Mouse (Mus musculus) forebrain, embryonic 12.5 days (tissue): ENCODE measurements around the gene Nod1. TPM values are rescaled to one million over a fixed set of nuclear protein-coding genes. Genes with fewer than 3 reads are reported as not detected.

ENCODE experiments used
- ATAC-seq: fragments of 200-750 bp; cut with Nextera tagmentation; 2 replicates; pipeline ENCODE4 v1.8.0; 2017; ENCODE audit warnings: moderate TSS enrichment; ENCODE audit not compliant: low FRiP score
- H3K27ac ChIP-seq: fragments of 300-500 bp; sonication (generic); 2 replicates; pipeline ENCODE4 v1.5.1; 2016; ENCODE audit warnings: mild to moderate bottlenecking
- H3K27me3 ChIP-seq: fragments of 300-500 bp; sonication (generic); 2 replicates; pipeline ENCODE4 v1.6.1; 2016; ENCODE audit warnings: mild to moderate bottlenecking
- H3K36me3 ChIP-seq: fragments of 300-500 bp; sonication (generic); replicated peaks from 2 replicates; pipeline ENCODE4 v1.6.1; 2016; ENCODE audit warnings: mild to moderate bottlenecking
- H3K4me1 ChIP-seq: fragments of 300-500 bp; sonication (generic); 2 replicates; pipeline ENCODE4 v1.6.1; 2016
- H3K4me2 ChIP-seq: fragments of 300-500 bp; sonication (generic); 2 replicates; pipeline ENCODE4 v1.6.1; 2016; ENCODE audit warnings: mild to moderate bottlenecking, moderate library complexity
- H3K4me3 ChIP-seq: fragments of 300-500 bp; sonication (generic); replicated peaks from 2 replicates; pipeline ENCODE4 v1.5.1; 2016; ENCODE audit warnings: mild to moderate bottlenecking
- H3K9ac ChIP-seq: fragments of 300-500 bp; sonication (generic); 2 replicates; pipeline ENCODE4 v1.6.1; 2016; ENCODE audit warnings: mild to moderate bottlenecking
- H3K9me3 ChIP-seq: fragments of 300-500 bp; sonication (generic); 2 replicates; pipeline ENCODE4 v1.6.1; 2016
- WGBS: fragments of 180-500 bp; shearing (Covaris S2); methylation state at CpG from one replicate; pipeline ENCODE4 v1.1.7; 2016; 5-methylcytosine and 5-hydroxymethylcytosine counted together
- polyA plus RNA-seq: library from polyadenylated mRNA; unstranded; fragments of >200 nt; fragmentation: Nextera tagmentation; extraction: Ambion mirVana; gene quantifications from 2 replicates; pipeline ENCODE4 v1.2.1, GENCODE M21; 2016

The Nod1 gene
- polyA plus RNA-seq, 1 experiment from 2014 or later: 2.0 TPM

GRCm38 (mm10) chr6:54933216-54933615 lies 39.2 kb downstream of the Nod1 start:
- 80% methylated on average over 5 of the region's 5 CpGs for WGBS

DNA sequence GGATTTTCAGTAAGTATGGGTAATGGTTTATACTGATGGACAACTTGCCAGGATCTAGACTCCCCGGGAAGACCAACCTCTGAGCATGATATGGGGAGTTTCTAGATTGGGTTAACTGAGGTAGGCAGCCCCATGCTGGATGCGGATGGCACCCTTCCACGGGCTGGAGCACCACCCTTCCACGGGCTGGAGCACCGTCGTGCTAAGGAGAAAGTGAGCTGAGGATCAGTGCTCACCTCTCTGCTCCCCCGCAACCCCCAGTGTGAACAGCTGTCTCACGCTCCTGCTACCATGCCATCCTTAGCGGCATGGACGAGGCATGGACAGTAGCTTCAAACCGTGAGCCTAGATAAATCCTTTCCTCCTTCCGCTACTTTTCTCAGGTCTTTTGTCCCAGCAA lies 39.9 kb downstream of the Nod1 start:
- no peaks in the 10 kb centered on the region for H3K27me3 ChIP-seq
- no peaks in the 10 kb centered on the region for H3K4me1 ChIP-seq
- ATAC-seq: no peak
- no peaks in the 10 kb centered on the region for H3K36me3 ChIP-seq
- H3K4me3 ChIP-seq: no peak overlapping the region
- 91% methylated on average over 12 of the region's 12 CpGs for WGBS
- H3K27ac ChIP-seq: no peak overlapping the region
- H3K9ac ChIP-seq: no peak overlapping the region
- H3K9me3 ChIP-seq: no peaks in the 10 kb centered on the region
- H3K4me2 ChIP-seq: no peak overlapping the region

More at GRCm38 (mm10) chr6:54933216-54933615, 39.2 kb downstream of the Nod1 start:
- ATAC-seq: no peak
- Histone ChIP-seq H3K27me3 (no peaks in the 10 kb centered on the region), H3K4me1 (no peaks in the 10 kb centered on the region), H3K27ac (no peak overlapping the region), H3K36me3 (no peaks in the 10 kb centered on the region), H3K4me3 (no peak overlapping the region), H3K4me2 (no peak overlapping the region), H3K9ac (no peak overlapping the region), H3K9me3 (no peaks in the 10 kb centered on the region)

DNA sequence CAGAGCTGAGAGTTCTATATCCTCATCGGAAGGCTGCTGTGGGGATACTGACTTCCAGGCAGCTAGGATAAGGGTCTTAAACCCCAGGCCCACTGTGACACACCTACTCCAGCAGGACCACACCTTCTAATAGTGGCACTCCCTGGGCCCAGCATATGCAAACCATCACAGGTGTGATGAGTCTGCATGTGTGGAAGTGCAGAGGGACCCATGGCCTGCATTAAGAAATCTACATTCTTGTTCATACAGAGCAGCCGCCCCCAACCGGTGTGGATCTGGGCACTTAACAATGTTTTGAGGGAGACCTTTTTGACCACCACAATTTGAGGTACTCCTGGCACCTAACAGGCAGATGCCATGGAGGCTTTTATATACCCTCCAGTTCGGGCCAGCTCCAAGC lies 40.8 kb downstream of the Nod1 start:
- 94% methylated on average over 4 of the region's 4 CpGs for WGBS
- no peak overlapping the region for H3K27ac ChIP-seq
- no peaks in the 10 kb centered on the region for H3K36me3 ChIP-seq
- ATAC-seq: no peak
- no peaks in the 10 kb centered on the region for H3K4me1 ChIP-seq
- no peaks in the 10 kb centered on the region for H3K27me3 ChIP-seq
- H3K4me2 ChIP-seq: no peak overlapping the region
- no peaks in the 10 kb centered on the region for H3K9me3 ChIP-seq
- no peak overlapping the region for H3K9ac ChIP-seq
- H3K4me3 ChIP-seq: no peak overlapping the region

DNA sequence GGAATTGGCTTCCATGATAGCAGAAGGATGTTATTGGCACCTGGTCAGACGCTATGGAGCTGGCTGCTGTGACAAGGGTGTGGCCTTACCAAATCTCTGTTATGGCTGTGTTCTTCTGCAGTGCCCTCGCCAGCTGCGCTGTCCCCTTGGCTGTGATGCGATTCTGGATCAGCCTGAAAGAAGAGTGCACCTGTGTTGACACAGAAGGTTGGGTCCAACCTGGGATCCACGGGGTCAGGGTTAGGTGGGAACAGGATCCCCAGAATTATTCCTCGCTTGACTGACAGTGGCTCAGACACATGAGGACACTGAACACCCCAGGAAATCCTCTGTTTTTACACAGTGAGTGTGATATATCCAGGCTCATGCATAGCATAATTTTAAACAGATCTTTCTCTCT lies 44.5 kb downstream of the Nod1 start:
- H3K4me3 ChIP-seq: no peak overlapping the region
- H3K9me3 ChIP-seq: no peaks in the 10 kb centered on the region
- no peaks in the 10 kb centered on the region for H3K36me3 ChIP-seq
- no peaks in the 10 kb centered on the region for H3K4me1 ChIP-seq
- no peak overlapping the region for H3K9ac ChIP-seq
- no peaks in the 10 kb centered on the region for H3K27me3 ChIP-seq
- H3K4me2 ChIP-seq: no peak overlapping the region
- WGBS: 89% methylated on average over 6 of the region's 6 CpGs
- H3K27ac ChIP-seq: no peak overlapping the region
- no peak for ATAC-seq

DNA sequence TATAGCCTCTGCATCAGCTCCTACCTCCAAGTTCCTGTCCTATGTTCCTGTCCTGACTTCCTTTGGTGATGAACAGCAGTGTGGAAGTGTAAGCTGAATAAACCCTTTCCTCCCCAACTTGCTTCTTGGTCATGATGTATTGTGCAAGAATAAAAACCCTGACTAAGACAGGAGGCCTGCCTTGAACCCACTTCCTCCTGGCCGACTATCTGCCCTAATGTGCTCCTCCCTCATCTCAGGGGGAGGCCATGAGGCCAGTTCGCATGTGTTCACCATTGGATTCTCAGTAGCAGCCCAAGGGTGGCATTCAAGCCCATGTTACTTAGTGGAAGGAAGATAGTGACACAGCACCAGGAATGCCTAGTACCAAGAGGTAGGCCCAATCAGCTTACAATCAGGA lies 45.5 kb downstream of the Nod1 start:
- ATAC-seq: no peak
- Histone ChIP-seq H3K27me3 (no peaks in the 10 kb centered on the region), H3K4me2 (no peak overlapping the region), H3K36me3 (no peaks in the 10 kb centered on the region), H3K9ac (no peak overlapping the region), H3K27ac (no peak overlapping the region), H3K4me1 (no peaks in the 10 kb centered on the region), H3K4me3 (no peak overlapping the region), H3K9me3 (no peaks in the 10 kb centered on the region)
- WGBS: 80% methylated on average over 2 of the region's 2 CpGs

GRCm38 (mm10) chr6:54925736-54926440 lies 46.5 kb downstream of the Nod1 start:
- Histone ChIP-seq H3K9ac (no peak overlapping the region), H3K9me3 (no peaks in the 10 kb centered on the region), H3K4me2 (no peak overlapping the region), H3K4me1 (no peaks in the 10 kb centered on the region), H3K27me3 (no peaks in the 10 kb centered on the region), H3K27ac (no peak overlapping the region), H3K36me3 (no peaks in the 10 kb centered on the region), H3K4me3 (no peak overlapping the region)
- WGBS: 77% methylated on average over 7 of the region's 7 CpGs
- no peak for ATAC-seq

DNA sequence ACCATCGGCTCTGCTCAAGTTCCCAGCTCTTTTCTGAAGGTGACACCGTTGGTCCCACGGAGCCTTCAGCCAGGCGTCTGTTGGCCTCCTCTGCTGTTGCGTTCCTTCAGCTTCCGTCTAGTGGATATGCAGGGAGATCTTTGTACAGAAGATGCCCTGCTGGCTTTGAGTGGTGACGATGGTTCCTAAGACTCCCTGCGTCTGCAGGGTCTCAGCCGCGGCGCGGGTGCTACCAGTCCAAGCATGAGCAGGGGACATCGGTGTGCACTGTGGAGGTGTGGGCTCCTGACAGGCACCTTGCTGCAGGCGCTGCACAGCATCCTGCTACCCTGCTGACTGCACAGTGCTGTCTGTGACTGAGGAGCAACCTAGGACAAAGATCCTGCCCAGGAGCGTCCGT lies 47.9 kb downstream of the Nod1 start:
- Histone ChIP-seq H3K36me3 (no peaks in the 10 kb centered on the region), H3K4me3 (no peak overlapping the region), H3K4me2 (no peak overlapping the region), H3K9ac (no peak overlapping the region), H3K4me1 (no peaks in the 10 kb centered on the region), H3K27me3 (no peaks in the 10 kb centered on the region), H3K27ac (no peak overlapping the region), H3K9me3 (no peaks in the 10 kb centered on the region)
- 96% methylated on average over 16 of the region's 16 CpGs for WGBS
- no peak for ATAC-seq

GRCm38 (mm10) chr6:54918521-54918920 lies 53.9 kb downstream of the Nod1 start:
- H3K36me3 ChIP-seq: no peaks in the 10 kb centered on the region
- WGBS: 93% methylated on average over 5 of the region's 5 CpGs

GRCm38 (mm10) chr6:54917523-54917922 lies 54.9 kb downstream of the Nod1 start:
- Histone ChIP-seq H3K4me2 (no peak overlapping the region), H3K4me3 (no peak overlapping the region), H3K36me3 (no peaks in the 10 kb centered on the region), H3K9me3 (no peaks in the 10 kb centered on the region), H3K27ac (no peak overlapping the region), H3K4me1 (no peaks in the 10 kb centered on the region), H3K9ac (no peak overlapping the region), H3K27me3 (no peaks in the 10 kb centered on the region)
- ATAC-seq: no peak
- WGBS: 51% methylated on average over 4 of the region's 4 CpGs

More at GRCm38 (mm10) chr6:54918521-54918920, 53.9 kb downstream of the Nod1 start:
- H3K4me3 ChIP-seq: no peak overlapping the region
- no peaks in the 10 kb centered on the region for H3K9me3 ChIP-seq
- no peak for ATAC-seq
- no peaks in the 10 kb centered on the region for H3K27me3 ChIP-seq
- H3K4me1 ChIP-seq: no peaks in the 10 kb centered on the region
- H3K9ac ChIP-seq: no peak overlapping the region
- H3K4me2 ChIP-seq: no peak overlapping the region
- no peak overlapping the region for H3K27ac ChIP-seq

GRCm38 (mm10) chr6:54916941-54917340 lies 55.5 kb downstream of the Nod1 start:
- no peak overlapping the region for H3K9ac ChIP-seq
- no peaks in the 10 kb centered on the region for H3K36me3 ChIP-seq
- H3K9me3 ChIP-seq: no peaks in the 10 kb centered on the region
- no peaks in the 10 kb centered on the region for H3K4me1 ChIP-seq
- ATAC-seq: no peak
- H3K27ac ChIP-seq: no peak overlapping the region
- no peak overlapping the region for H3K4me2 ChIP-seq
- WGBS: 89% methylated on average over 4 of the region's 4 CpGs
- no peaks in the 10 kb centered on the region for H3K27me3 ChIP-seq
- H3K4me3 ChIP-seq: no peak overlapping the region

DNA sequence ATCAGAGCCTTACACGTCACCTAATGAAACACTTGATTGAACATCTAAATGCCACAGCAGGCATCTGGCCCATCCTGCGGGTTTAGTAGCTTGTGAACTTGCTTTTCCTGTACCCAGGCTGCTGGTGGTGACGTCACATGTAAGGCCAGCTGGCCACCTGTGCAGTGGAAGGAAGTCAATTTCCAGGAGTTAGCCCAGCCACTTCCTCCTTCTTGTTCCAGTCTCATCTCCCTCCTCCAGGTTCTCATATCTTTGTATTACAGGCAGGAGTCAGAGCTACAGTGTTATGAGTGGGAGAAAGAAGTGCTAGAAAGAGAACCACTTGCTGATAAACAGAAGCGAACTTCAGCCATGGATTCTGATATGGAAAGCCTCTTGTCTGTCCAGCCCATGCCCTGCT lies 56.2 kb downstream of the Nod1 start:
- Histone ChIP-seq H3K4me1 (no peaks in the 10 kb centered on the region), H3K4me2 (no peak overlapping the region), H3K4me3 (no peak overlapping the region), H3K36me3 (no peaks in the 10 kb centered on the region), H3K9me3 (no peaks in the 10 kb centered on the region), H3K9ac (no peak overlapping the region), H3K27ac (no peak overlapping the region), H3K27me3 (no peaks in the 10 kb centered on the region)
- 71% methylated on average over 4 of the region's 4 CpGs for WGBS
- ATAC-seq: no peak

- Histone ChIP-seq H3K4me1 (no peaks in the 10 kb centered on the region), H3K9ac (no peak overlapping the region), H3K4me2 (no peak overlapping the region), H3K27ac (no peak overlapping the region), H3K27me3 (no peaks in the 10 kb centered on the region), H3K9me3 (no peaks in the 10 kb centered on the region), H3K4me3 (no peak overlapping the region), H3K36me3 (no peaks in the 10 kb centered on the region)
- 94% methylated on average over 4 of the region's 4 CpGs for WGBS
- no peak for ATAC-seq
Observed at GRCm38 (mm10) chr6:54914977-54915376, 57.4 kb downstream of the Nod1 start.
